Mouse (Mus musculus) liver, embryonic 15.5 days (tissue): ENCODE results near the gene Ppfia4. TPM values are rescaled to one million over a fixed set of nuclear protein-coding genes. Genes with fewer than 3 reads are reported as not detected.

ENCODE experiments used
- ATAC-seq: fragments of 200-750 bp; cut with Nextera tagmentation; 2 replicates; pipeline ENCODE4 v1.8.0; 2017; ENCODE audit warnings: moderate number of reproducible peaks, mild to moderate bottlenecking, moderate library complexity; ENCODE audit not compliant: insufficient read depth
- H3K27ac ChIP-seq: fragments of 300-500 bp; sonication (generic); replicated peaks from 2 replicates; pipeline ENCODE4 v1.5.1; 2015; ENCODE audit warnings: mild to moderate bottlenecking, inconsistent platforms
- H3K27me3 ChIP-seq: fragments of 300-500 bp; sonication (generic); 2 replicates; pipeline ENCODE4 v1.6.1; 2015; ENCODE audit warnings: mild to moderate bottlenecking, inconsistent platforms
- H3K36me3 ChIP-seq: fragments of 300-500 bp; sonication (generic); replicated peaks from 2 replicates; pipeline ENCODE4 v1.6.1; 2015; ENCODE audit warnings: moderate library complexity, mild to moderate bottlenecking, inconsistent platforms
- H3K4me1 ChIP-seq: fragments of 300-500 bp; sonication (generic); replicated peaks from 2 replicates; pipeline ENCODE4 v1.6.1; 2015; ENCODE audit warnings: inconsistent platforms
- H3K4me2 ChIP-seq: fragments of 300-500 bp; sonication (generic); 2 replicates; pipeline ENCODE4 v1.6.1; 2015; ENCODE audit warnings: moderate library complexity, mild to moderate bottlenecking, inconsistent platforms
- H3K4me3 ChIP-seq: fragments of 300-500 bp; sonication (generic); replicated peaks from 2 replicates; pipeline ENCODE4 v1.5.1; 2015; ENCODE audit warnings: mild to moderate bottlenecking, inconsistent platforms
- H3K9ac ChIP-seq: fragments of 300-500 bp; sonication (generic); 2 replicates; pipeline ENCODE4 v1.6.1; 2015; ENCODE audit warnings: moderate library complexity, mild to moderate bottlenecking, inconsistent platforms
- H3K9me3 ChIP-seq: fragments of 300-500 bp; sonication (generic); replicated peaks from 2 replicates; pipeline ENCODE4 v1.6.1; 2016; ENCODE audit warnings: inconsistent platforms
- WGBS: fragments of 180-500 bp; shearing (Covaris S2); methylation state at CpG from one replicate; pipeline ENCODE4 v1.1.7; 2015; ENCODE audit warnings: mixed read lengths; ENCODE audit not compliant: insufficient replicate concordance; 5-methylcytosine and 5-hydroxymethylcytosine counted together
- polyA plus RNA-seq: library from polyadenylated mRNA; unstranded; fragments of >200 nt; fragmentation: Nextera tagmentation; extraction: Ambion mirVana; gene quantifications from 2 replicates; pipeline ENCODE4 v1.2.1, GENCODE M21; 2015

Gene Ppfia4
- polyA plus RNA-seq, 1 experiment from 2014 or later: 1.8 TPM

GRCm38 (mm10) chr1:134339162-134339561 lies 6.4 kb upstream of the Ppfia4 start:
- no peak overlapping the region for H3K27ac ChIP-seq
- ATAC-seq: no peak
- peaks cover 21% of the 10 kb centered on the region for H3K27me3 ChIP-seq
- no peak overlapping the region for H3K4me2 ChIP-seq
- no peaks in the 10 kb centered on the region for H3K36me3 ChIP-seq
- no peaks in the 10 kb centered on the region for H3K9me3 ChIP-seq
- H3K4me1 ChIP-seq: peaks cover 13% of the 10 kb centered on the region
- H3K9ac ChIP-seq: no peak overlapping the region
- 78% methylated on average over 7 of the region's 7 CpGs for WGBS
- H3K4me3 ChIP-seq: no peak overlapping the region

GRCm38 (mm10) chr1:134336958-134337710 lies 4.4 kb upstream of the Ppfia4 start:
- Histone ChIP-seq H3K4me2 (no peak overlapping the region), H3K36me3 (no peaks in the 10 kb centered on the region), H3K4me3 (no peak overlapping the region), H3K9ac (no peak overlapping the region), H3K27ac (no peak overlapping the region), H3K4me1 (peaks cover 8% of the 10 kb centered on the region), H3K9me3 (no peaks in the 10 kb centered on the region), H3K27me3 (peaks cover 8% of the 10 kb centered on the region; the same call in 1 of the 2 replicates)
- ATAC-seq: no peak
- 65% methylated on average over 11 of the region's 11 CpGs for WGBS

- no peak overlapping the region for H3K27ac ChIP-seq
- no peak overlapping the region for H3K4me3 ChIP-seq
- no peaks in the 10 kb centered on the region for H3K36me3 ChIP-seq
- H3K4me2 ChIP-seq: no peak overlapping the region
- peaks cover 7% of the 10 kb centered on the region; the same call in 1 of the 2 replicates for H3K27me3 ChIP-seq
- H3K4me1 ChIP-seq: peaks cover 8% of the 10 kb centered on the region
- H3K9me3 ChIP-seq: no peaks in the 10 kb centered on the region
- WGBS: 64% methylated on average over 12 of the region's 12 CpGs
- ATAC-seq: no peak
- H3K9ac ChIP-seq: no peak overlapping the region
Observed at GRCm38 (mm10) chr1:134335924-134336810, 3.4 kb upstream of the Ppfia4 start.

- no peaks in the 10 kb centered on the region for H3K36me3 ChIP-seq
- no peak overlapping the region for H3K4me3 ChIP-seq
- 59% methylated on average over 13 of the region's 13 CpGs for WGBS
- peaks cover 7% of the 10 kb centered on the region; the same call in 1 of the 2 replicates for H3K27me3 ChIP-seq
- H3K9me3 ChIP-seq: no peaks in the 10 kb centered on the region
- no peak for ATAC-seq
- H3K27ac ChIP-seq: no peak overlapping the region
- no peak overlapping the region for H3K9ac ChIP-seq
- peaks cover 8% of the 10 kb centered on the region for H3K4me1 ChIP-seq
- no peak overlapping the region for H3K4me2 ChIP-seq
Observed at GRCm38 (mm10) chr1:134335211-134335923, 2.6 kb upstream of the Ppfia4 start.

- H3K4me1 ChIP-seq: peaks cover 8% of the 10 kb centered on the region
- no peaks in the 10 kb centered on the region for H3K36me3 ChIP-seq
- H3K27ac ChIP-seq: no peak overlapping the region
- peaks cover 7% of the 10 kb centered on the region; the same call in 1 of the 2 replicates for H3K27me3 ChIP-seq
- H3K9ac ChIP-seq: no peak overlapping the region
- no peaks in the 10 kb centered on the region for H3K9me3 ChIP-seq
- no peak overlapping the region for H3K4me2 ChIP-seq
- H3K4me3 ChIP-seq: no peak overlapping the region
- 40% methylated on average over 7 of the region's 7 CpGs for WGBS
- ATAC-seq: no peak
Observed at GRCm38 (mm10) chr1:134334111-134334827, 1.5 kb upstream of the Ppfia4 start.

- H3K4me2 ChIP-seq: no peak overlapping the region
- H3K27ac ChIP-seq: no peak overlapping the region
- H3K4me3 ChIP-seq: no peak overlapping the region
- H3K27me3 ChIP-seq: peaks cover 7% of the 10 kb centered on the region; the same call in 1 of the 2 replicates
- 65% methylated on average over 10 of the region's 10 CpGs for WGBS
- H3K4me1 ChIP-seq: peaks cover 8% of the 10 kb centered on the region
- no peaks in the 10 kb centered on the region for H3K9me3 ChIP-seq
- no peak for ATAC-seq
- no peaks in the 10 kb centered on the region for H3K36me3 ChIP-seq
- no peak overlapping the region for H3K9ac ChIP-seq
Observed at GRCm38 (mm10) chr1:134333371-134334110, 813 bp upstream of the Ppfia4 start.

- Histone ChIP-seq H3K9me3 (no peaks in the 10 kb centered on the region), H3K27me3 (peaks cover 7% of the 10 kb centered on the region; the same call in 1 of the 2 replicates), H3K27ac (no peak overlapping the region), H3K36me3 (no peaks in the 10 kb centered on the region), H3K9ac (no peak overlapping the region), H3K4me3 (no peak overlapping the region), H3K4me1 (peaks cover 8% of the 10 kb centered on the region), H3K4me2 (no peak overlapping the region)
- ATAC-seq: no peak
- 42% methylated on average over 20 of the region's 20 CpGs for WGBS
Observed at GRCm38 (mm10) chr1:134331879-134332635, 671 bp downstream of the Ppfia4 start.

- H3K27ac ChIP-seq: no peak overlapping the region
- H3K36me3 ChIP-seq: no peaks in the 10 kb centered on the region
- no peaks in the 10 kb centered on the region for H3K4me1 ChIP-seq
- H3K4me3 ChIP-seq: no peak overlapping the region
- no peak for ATAC-seq
- no peaks in the 10 kb centered on the region; the same call in 1 of the 2 replicates for H3K27me3 ChIP-seq
- H3K4me2 ChIP-seq: no peak overlapping the region
- H3K9me3 ChIP-seq: no peaks in the 10 kb centered on the region
- 75% methylated on average over 12 of the region's 12 CpGs for WGBS
- H3K9ac ChIP-seq: no peak overlapping the region
Observed at GRCm38 (mm10) chr1:134326841-134327346, 5.8 kb downstream of the Ppfia4 start.

- Histone ChIP-seq H3K27ac (no peak overlapping the region), H3K9me3 (no peaks in the 10 kb centered on the region), H3K4me2 (no peak overlapping the region), H3K36me3 (no peaks in the 10 kb centered on the region), H3K27me3 (no peaks in the 10 kb centered on the region; the same call in 1 of the 2 replicates), H3K4me3 (no peak overlapping the region), H3K4me1 (no peaks in the 10 kb centered on the region), H3K9ac (no peak overlapping the region)
- 63% methylated on average over 6 of the region's 6 CpGs for WGBS
- ATAC-seq: no peak
Observed at GRCm38 (mm10) chr1:134322591-134322990, 10.1 kb downstream of the Ppfia4 start.
